Mouse (Mus musculus) embryonic facial prominence, embryonic 13.5 days (tissue): Measurements from ENCODE around the gene Eif2b4. TPM values are rescaled to one million over a fixed set of nuclear protein-coding genes. Genes with fewer than 3 reads are reported as not detected.

Experiments used
- ATAC-seq: fragments of 200-750 bp; cut with Nextera tagmentation; 2 replicates; pipeline ENCODE4 v1.8.0; 2017; ENCODE audit warnings: low read depth; ENCODE audit not compliant: insufficient number of reproducible peaks, insufficient read depth, low FRiP score, low TSS enrichment
- H3K27ac ChIP-seq: fragments of 300-500 bp; sonication (generic); 2 replicates; pipeline ENCODE4 v1.5.1; 2015; ENCODE audit warnings: moderate library complexity, mild to moderate bottlenecking, inconsistent platforms
- H3K27me3 ChIP-seq: fragments of 300-500 bp; sonication (generic); 2 replicates; pipeline ENCODE4 v1.6.1; 2015; ENCODE audit warnings: mild to moderate bottlenecking, inconsistent platforms
- H3K36me3 ChIP-seq: fragments of 300-500 bp; sonication (generic); 2 replicates; pipeline ENCODE4 v1.6.1; 2015; ENCODE audit warnings: mild to moderate bottlenecking, inconsistent platforms
- H3K4me1 ChIP-seq: fragments of 300-500 bp; sonication (generic); 2 replicates; pipeline ENCODE4 v1.6.1; 2015; ENCODE audit warnings: inconsistent platforms
- H3K4me2 ChIP-seq: fragments of 300-500 bp; sonication (generic); 2 replicates; pipeline ENCODE4 v1.6.1; 2015; ENCODE audit warnings: moderate library complexity, mild to moderate bottlenecking, inconsistent platforms
- H3K4me3 ChIP-seq: fragments of 300-500 bp; sonication (generic); 2 replicates; pipeline ENCODE4 v1.5.1; 2015; ENCODE audit warnings: mild to moderate bottlenecking, inconsistent platforms
- H3K9ac ChIP-seq: fragments of 300-500 bp; sonication (generic); 2 replicates; pipeline ENCODE4 v1.6.1; 2015; ENCODE audit warnings: mild to moderate bottlenecking, inconsistent platforms
- H3K9me3 ChIP-seq: fragments of 300-500 bp; sonication (generic); 2 replicates; pipeline ENCODE4 v1.6.1; 2016; ENCODE audit warnings: inconsistent platforms
- WGBS: fragments of 180-500 bp; shearing (Covaris S2); methylation state at CpG from one replicate; pipeline ENCODE4 v1.1.7; 2015; ENCODE audit warnings: mixed read lengths; 5-methylcytosine and 5-hydroxymethylcytosine counted together
- polyA plus RNA-seq: library from polyadenylated mRNA; unstranded; fragments of >200 nt; fragmentation: Nextera tagmentation; extraction: Ambion mirVana; gene quantifications from 2 replicates; pipeline ENCODE4 v1.2.1, GENCODE M21; 2015

Eif2b4 gene
- polyA plus RNA-seq, 1 experiment from 2014 or later, result 71.2 TPM

- H3K4me2 ChIP-seq, result no peak overlapping the region
- no peak overlapping the region for H3K9ac ChIP-seq
- H3K36me3 ChIP-seq, result peaks cover 20% of the 10 kb centered on the region
- no peaks in the 10 kb centered on the region for H3K9me3 ChIP-seq
- H3K27ac ChIP-seq, result no peak overlapping the region
- ATAC-seq, result no peak
- no peak overlapping the region for H3K4me3 ChIP-seq
- no peaks in the 10 kb centered on the region for H3K27me3 ChIP-seq
- WGBS, result 57% methylated on average over 4 of the region's 4 CpGs
- peaks cover 8% of the 10 kb centered on the region for H3K4me1 ChIP-seq
Measured at GRCm38 (mm10) chr5:31183678-31184077, 9.6 kb downstream of the Eif2b4 start.

- H3K27ac ChIP-seq, result no peak overlapping the region
- no peaks in the 10 kb centered on the region for H3K9me3 ChIP-seq
- H3K27me3 ChIP-seq, result no peaks in the 10 kb centered on the region
- ATAC-seq, result no peak
- 89% methylated on average over 9 of the region's 9 CpGs for WGBS
- H3K36me3 ChIP-seq, result peaks cover 4% of the 10 kb centered on the region; the same call in 1 of the 2 replicates
- H3K4me3 ChIP-seq, result no peak overlapping the region
- no peak overlapping the region for H3K9ac ChIP-seq
- H3K4me1 ChIP-seq, result peaks cover 12% of the 10 kb centered on the region
- H3K4me2 ChIP-seq, result no peak overlapping the region
Measured at GRCm38 (mm10) chr5:31181183-31181770, 12.0 kb downstream of the Eif2b4 start.

- peak within 1 kb of the TSS; percentile 94 for H3K4me2 ChIP-seq
- peak within 1 kb of the TSS; percentile 87 for H3K9ac ChIP-seq
- peak; percentile 97 for ATAC-seq
- H3K27me3 ChIP-seq, result no peaks in the 10 kb centered on the region
- peak within 1 kb of the TSS; percentile 99 for H3K27ac ChIP-seq
- under 1% methylated on average over 59 of the region's 59 CpGs for WGBS
- H3K9me3 ChIP-seq, result no peaks in the 10 kb centered on the region
- peaks cover 7% of the 10 kb centered on the region; the same call in 1 of the 2 replicates for H3K36me3 ChIP-seq
- peak within 1 kb of the TSS; percentile 86 for H3K4me3 ChIP-seq
- H3K4me1 ChIP-seq, result peaks cover 12% of the 10 kb centered on the region
Measured at GRCm38 (mm10) chr5:31179766-31180630, 13.2 kb downstream of the Eif2b4 start, which contains the start of the genes Gm29609 and Gtf3c2. Gene Gm29609, minus strand, starts transcription at chr5:31179911. Gene Gtf3c2, minus strand, starts transcription at chr5:31180144.

GRCm38 (mm10) chr5:31179301-31179765, 13.9 kb downstream of the Eif2b4 start:
- Histone ChIP-seq H3K9me3 (no peaks in the 10 kb centered on the region), H3K27ac (peak overlapping the region; percentile 99), H3K4me1 (peaks cover 12% of the 10 kb centered on the region), H3K4me2 (peak overlapping the region; percentile 94), H3K27me3 (no peaks in the 10 kb centered on the region), H3K36me3 (peaks cover 10% of the 10 kb centered on the region), H3K4me3 (peak overlapping the region; percentile 86), H3K9ac (peak overlapping the region; percentile 87)
- peak; percentile 27; the same call in 1 of the 2 replicates for ATAC-seq
- 0% methylated on average over 25 of the region's 25 CpGs for WGBS

- no peak overlapping the region for H3K4me3 ChIP-seq
- H3K9me3 ChIP-seq, result no peaks in the 10 kb centered on the region
- no peaks in the 10 kb centered on the region for H3K27me3 ChIP-seq
- H3K4me1 ChIP-seq, result no peaks in the 10 kb centered on the region
- H3K27ac ChIP-seq, result no peak overlapping the region
- 89% methylated on average over 4 of the region's 4 CpGs for WGBS
- H3K9ac ChIP-seq, result no peak overlapping the region
- H3K36me3 ChIP-seq, result peaks cover 94% of the 10 kb centered on the region
- ATAC-seq, result no peak
- H3K4me2 ChIP-seq, result no peak overlapping the region
Measured at GRCm38 (mm10) chr5:31168630-31169029, 24.6 kb downstream of the Eif2b4 start.

- no peaks in the 10 kb centered on the region for H3K4me1 ChIP-seq
- H3K36me3 ChIP-seq, result peaks cover 91% of the 10 kb centered on the region
- no peak overlapping the region for H3K4me2 ChIP-seq
- 100% methylated on average over 1 of the region's 1 CpGs for WGBS
- H3K27me3 ChIP-seq, result no peaks in the 10 kb centered on the region
- H3K27ac ChIP-seq, result no peak overlapping the region
- H3K9ac ChIP-seq, result no peak overlapping the region
- no peaks in the 10 kb centered on the region for H3K9me3 ChIP-seq
- ATAC-seq, result no peak
- H3K4me3 ChIP-seq, result no peak overlapping the region
Measured at GRCm38 (mm10) chr5:31164878-31165277, 28.4 kb downstream of the Eif2b4 start.

GRCm38 (mm10) chr5:31162462-31162861, 30.8 kb downstream of the Eif2b4 start:
- H3K4me3 ChIP-seq, result no peak overlapping the region
- no peak overlapping the region for H3K4me2 ChIP-seq
- H3K9ac ChIP-seq, result no peak overlapping the region
- H3K9me3 ChIP-seq, result no peaks in the 10 kb centered on the region
- no peak overlapping the region for H3K27ac ChIP-seq
- H3K4me1 ChIP-seq, result no peaks in the 10 kb centered on the region
- no peaks in the 10 kb centered on the region for H3K27me3 ChIP-seq
- peaks cover 91% of the 10 kb centered on the region for H3K36me3 ChIP-seq
- no peak for ATAC-seq

GRCm38 (mm10) chr5:31154152-31154553, 39.1 kb downstream of the Eif2b4 start, which contains the start of gene Mpv17:
Gene Mpv17, minus strand, starts transcription at chr5:31154251.
- H3K4me3 ChIP-seq, result peak within 1 kb of the TSS; percentile 69
- H3K27me3 ChIP-seq, result no peaks in the 10 kb centered on the region
- H3K9ac ChIP-seq, result peak within 1 kb of the TSS; percentile 80
- peaks cover 54% of the 10 kb centered on the region for H3K36me3 ChIP-seq
- peaks cover 13% of the 10 kb centered on the region for H3K4me1 ChIP-seq
- H3K9me3 ChIP-seq, result no peaks in the 10 kb centered on the region
- H3K27ac ChIP-seq, result peak within 1 kb of the TSS; percentile 80
- peak; percentile 90 for ATAC-seq
- peak within 1 kb of the TSS; percentile 88 for H3K4me2 ChIP-seq
- WGBS, result under 1% methylated on average over 19 of the region's 19 CpGs

- Histone ChIP-seq H3K27ac (peak overlapping the region; percentile 80), H3K4me2 (peak overlapping the region; percentile 88), H3K9me3 (no peaks in the 10 kb centered on the region), H3K9ac (peak overlapping the region; percentile 80), H3K36me3 (peaks cover 49% of the 10 kb centered on the region), H3K4me3 (peak overlapping the region; percentile 69), H3K4me1 (peaks cover 13% of the 10 kb centered on the region), H3K27me3 (no peaks in the 10 kb centered on the region)
- 40% methylated on average over 6 of the region's 6 CpGs for WGBS
- 0 out of 2 replicates have a peak, but pooled peaks have one; percentile 12 for ATAC-seq
Measured at GRCm38 (mm10) chr5:31153516-31154151, 39.6 kb downstream of the Eif2b4 start.

GRCm38 (mm10) chr5:31151746-31152145, 41.5 kb downstream of the Eif2b4 start:
- Histone ChIP-seq H3K27me3 (no peaks in the 10 kb centered on the region), H3K36me3 (peaks cover 41% of the 10 kb centered on the region), H3K4me1 (peaks cover 13% of the 10 kb centered on the region), H3K27ac (no peak overlapping the region), H3K9me3 (no peaks in the 10 kb centered on the region), H3K9ac (no peak overlapping the region), H3K4me2 (no peak overlapping the region), H3K4me3 (no peak overlapping the region)
- WGBS, result 96% methylated on average over 3 of the region's 3 CpGs
- no peak for ATAC-seq

- no peaks in the 10 kb centered on the region for H3K27me3 ChIP-seq
- no peaks in the 10 kb centered on the region for H3K9me3 ChIP-seq
- peaks cover 11% of the 10 kb centered on the region for H3K4me1 ChIP-seq
- ATAC-seq, result no peak
- no peak overlapping the region for H3K9ac ChIP-seq
- H3K36me3 ChIP-seq, result peaks cover 43% of the 10 kb centered on the region
- no peak overlapping the region for H3K27ac ChIP-seq
- H3K4me2 ChIP-seq, result no peak overlapping the region
- WGBS, result 90% methylated on average over 4 of the region's 4 CpGs
- no peak overlapping the region for H3K4me3 ChIP-seq
Measured at GRCm38 (mm10) chr5:31149781-31150180, 43.4 kb downstream of the Eif2b4 start.
